Mouse (Mus musculus): ENCODE data around the gene Dennd1a. TPM values are rescaled to one million over a fixed set of nuclear protein-coding genes. Genes with fewer than 3 reads are reported as not detected.

Dennd1a gene
- polyA plus RNA-seq, 1 experiment, result 20.8 TPM

DNA sequence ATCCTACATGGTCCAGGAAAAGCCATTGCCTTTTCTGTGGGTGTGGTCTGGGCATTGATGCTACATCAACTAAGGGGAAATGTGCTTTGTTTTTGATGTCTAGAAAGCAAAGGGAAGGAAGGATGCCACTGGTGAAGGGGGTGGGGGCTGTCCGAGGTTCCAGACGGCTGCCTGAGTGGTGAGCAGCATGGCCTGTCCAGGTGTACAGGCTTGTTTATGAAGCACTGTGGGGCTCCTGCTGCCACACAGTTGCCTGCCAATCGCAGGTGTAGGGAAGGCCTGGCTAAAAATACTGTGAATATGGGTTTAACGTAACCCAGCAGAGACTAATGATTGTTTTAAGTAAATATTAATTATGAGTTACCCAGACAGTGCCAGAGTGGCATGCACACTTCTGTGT, 414.4 kb downstream of the Dennd1a start:
- 60% methylated on average over 4 of the region's 4 CpGs for WGBS
- Histone ChIP-seq H3K4me3 (replicated peaks; ENCODE audit: extremely low read depth, low read depth, low read length) (no peak overlapping the region), H3K4me1 (ENCODE audit: control insufficient read depth, insufficient read depth, low read length) (no peaks in the 10 kb centered on the region)
- DNase-seq, result no peak
- no peak for TF ChIP-seq CTCF (IDR thresholded peaks at IDR 0.05; ENCODE audit: insufficient read depth, low read length)
- no peak for TF ChIP-seq POLR2A (IDR thresholded peaks at IDR 0.05; ENCODE audit: borderline replicate concordance, extremely low read depth, low read depth, low read length)

DNA sequence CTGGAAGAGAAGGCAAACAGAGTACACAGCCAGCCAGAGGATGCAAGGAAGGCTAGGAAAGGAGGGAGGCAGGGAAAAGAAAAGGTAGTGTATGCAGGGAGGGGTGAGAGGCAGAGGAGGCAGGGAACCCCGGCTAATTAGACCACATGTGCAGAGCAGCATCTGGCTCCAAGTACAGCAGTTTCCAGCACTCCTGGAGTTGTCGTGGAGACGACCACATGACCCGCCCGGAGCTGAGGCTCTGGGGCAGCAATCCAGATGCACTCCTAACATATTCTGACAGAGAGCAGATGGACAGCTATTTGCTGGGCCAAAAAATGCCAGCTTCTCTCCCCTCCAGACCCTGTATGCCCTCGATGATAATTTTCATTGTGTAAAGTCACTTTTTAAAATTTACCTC, 417.6 kb downstream of the Dennd1a start:
- WGBS, result 67% methylated on average over 6 of the region's 6 CpGs
- no peak for DNase-seq
- H3K4me1 ChIP-seq (ENCODE audit: control insufficient read depth, insufficient read depth, low read length), result no peaks in the 10 kb centered on the region
- TF ChIP-seq POLR2A (IDR thresholded peaks at IDR 0.05; ENCODE audit: borderline replicate concordance, extremely low read depth, low read depth, low read length) (no peak), CTCF (IDR thresholded peaks at IDR 0.05; ENCODE audit: insufficient read depth, low read length) (no peak)
- H3K4me3 ChIP-seq (replicated peaks; ENCODE audit: extremely low read depth, low read depth, low read length), result no peak overlapping the region

GRCm38 (mm10) chr2:37867387-37867786, 419.8 kb downstream of the Dennd1a start:
- no peak for DNase-seq
- no peak overlapping the region for H3K4me3 ChIP-seq (replicated peaks; ENCODE audit: extremely low read depth, low read depth, low read length)
- WGBS, result 53% methylated on average over 5 of the region's 5 CpGs
- TF ChIP-seq POLR2A (IDR thresholded peaks at IDR 0.05; ENCODE audit: borderline replicate concordance, extremely low read depth, low read depth, low read length) (no peak), CTCF (IDR thresholded peaks at IDR 0.05; ENCODE audit: insufficient read depth, low read length) (no peak)
- H3K4me1 ChIP-seq (ENCODE audit: control insufficient read depth, insufficient read depth, low read length), result no peaks in the 10 kb centered on the region

DNA sequence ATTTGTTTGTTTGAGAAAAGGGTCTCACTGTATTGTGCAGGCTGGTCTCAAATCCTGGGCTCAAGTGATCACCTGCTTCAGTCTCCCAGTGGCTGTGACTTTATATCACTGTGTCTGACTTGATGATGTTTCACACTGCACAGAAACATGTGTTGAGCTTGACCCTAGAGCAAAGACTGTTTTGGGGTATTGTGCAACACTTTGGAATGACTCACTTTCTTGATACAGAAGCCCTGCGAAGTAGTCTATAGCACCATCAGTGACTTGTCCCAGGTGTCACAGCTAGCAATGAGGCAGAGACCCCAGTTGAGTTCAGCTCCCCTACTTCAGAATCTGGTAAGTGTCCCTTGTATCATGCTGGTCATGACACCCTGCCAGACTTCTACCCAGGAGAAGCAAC, 429.7 kb downstream of the Dennd1a start:
- WGBS, result 66% methylated on average over 1 of the region's 1 CpGs
- TF ChIP-seq CTCF (IDR thresholded peaks at IDR 0.05; ENCODE audit: insufficient read depth, low read length) (no peak), POLR2A (IDR thresholded peaks at IDR 0.05; ENCODE audit: borderline replicate concordance, extremely low read depth, low read depth, low read length) (no peak)
- Histone ChIP-seq H3K4me1 (ENCODE audit: control insufficient read depth, insufficient read depth, low read length) (no peaks in the 10 kb centered on the region), H3K4me3 (replicated peaks; ENCODE audit: extremely low read depth, low read depth, low read length) (no peak overlapping the region)
- DNase-seq, result no peak

- no peak for TF ChIP-seq POLR2A (IDR thresholded peaks at IDR 0.05; ENCODE audit: borderline replicate concordance, extremely low read depth, low read depth, low read length)
- TF ChIP-seq CTCF (IDR thresholded peaks at IDR 0.05; ENCODE audit: insufficient read depth, low read length), result no peak
- WGBS, result 66% methylated on average over 3 of the region's 3 CpGs
- Histone ChIP-seq H3K4me3 (replicated peaks; ENCODE audit: extremely low read depth, low read depth, low read length) (no peak overlapping the region), H3K4me1 (ENCODE audit: control insufficient read depth, insufficient read depth, low read length) (no peaks in the 10 kb centered on the region)
- DNase-seq, result no peak
Measured at GRCm38 (mm10) chr2:37856955-37857354, 430.2 kb downstream of the Dennd1a start.

GRCm38 (mm10) chr2:37855226-37855625, 432.0 kb downstream of the Dennd1a start:
- 76% methylated on average over 2 of the region's 2 CpGs for WGBS
- TF ChIP-seq CTCF (IDR thresholded peaks at IDR 0.05; ENCODE audit: insufficient read depth, low read length) (no peak), POLR2A (IDR thresholded peaks at IDR 0.05; ENCODE audit: borderline replicate concordance, extremely low read depth, low read depth, low read length) (no peak)
- H3K4me3 ChIP-seq (replicated peaks; ENCODE audit: extremely low read depth, low read depth, low read length), result no peak overlapping the region
- no peak for DNase-seq
- H3K4me1 ChIP-seq (ENCODE audit: control insufficient read depth, insufficient read depth, low read length), result no peaks in the 10 kb centered on the region

GRCm38 (mm10) chr2:37853878-37854435, 433.2 kb downstream of the Dennd1a start:
- H3K4me3 ChIP-seq (replicated peaks; ENCODE audit: extremely low read depth, low read depth, low read length), result no peak overlapping the region
- H3K4me1 ChIP-seq (ENCODE audit: control insufficient read depth, insufficient read depth, low read length), result no peaks in the 10 kb centered on the region
- WGBS, result 76% methylated on average over 1 of the region's 1 CpGs
- TF ChIP-seq CTCF (IDR thresholded peaks at IDR 0.05; ENCODE audit: insufficient read depth, low read length) (no peak), POLR2A (IDR thresholded peaks at IDR 0.05; ENCODE audit: borderline replicate concordance, extremely low read depth, low read depth, low read length) (no peak)
- DNase-seq, result no peak

GRCm38 (mm10) chr2:37850626-37851025, 436.6 kb downstream of the Dennd1a start:
- 84% methylated on average over 1 of the region's 1 CpGs for WGBS
- TF ChIP-seq CTCF (IDR thresholded peaks at IDR 0.05; ENCODE audit: insufficient read depth, low read length) (no peak), POLR2A (IDR thresholded peaks at IDR 0.05; ENCODE audit: borderline replicate concordance, extremely low read depth, low read depth, low read length) (no peak)
- DNase-seq, result no peak
- Histone ChIP-seq H3K4me1 (ENCODE audit: control insufficient read depth, insufficient read depth, low read length) (no peaks in the 10 kb centered on the region), H3K4me3 (replicated peaks; ENCODE audit: extremely low read depth, low read depth, low read length) (no peak overlapping the region)

DNA sequence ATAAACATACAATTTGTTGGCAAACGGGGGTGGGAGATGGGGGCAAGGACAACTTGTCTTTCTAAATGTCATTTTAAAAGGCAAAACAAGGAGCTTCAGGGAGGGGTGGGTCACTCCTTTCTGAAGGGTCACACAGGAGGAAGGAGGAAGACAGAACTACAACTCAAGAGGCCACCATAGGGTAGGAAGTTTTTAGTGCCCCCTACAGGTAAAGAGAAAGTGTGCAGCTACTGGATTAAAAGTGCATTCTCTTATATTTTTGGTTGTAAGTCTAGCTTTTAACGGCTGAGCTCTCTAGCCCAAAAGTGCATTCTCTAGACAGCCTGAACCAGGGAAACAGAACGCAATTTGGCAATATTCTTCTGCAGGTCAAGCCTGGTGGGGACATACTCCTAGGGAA, 437.8 kb downstream of the Dennd1a start:
- TF ChIP-seq CTCF (IDR thresholded peaks at IDR 0.05; ENCODE audit: insufficient read depth, low read length) (no peak), POLR2A (IDR thresholded peaks at IDR 0.05; ENCODE audit: borderline replicate concordance, extremely low read depth, low read depth, low read length) (no peak)
- Histone ChIP-seq H3K4me1 (ENCODE audit: control insufficient read depth, insufficient read depth, low read length) (no peaks in the 10 kb centered on the region), H3K4me3 (replicated peaks; ENCODE audit: extremely low read depth, low read depth, low read length) (no peak overlapping the region)
- WGBS, result 85% methylated on average over 3 of the region's 3 CpGs
- no peak for DNase-seq

GRCm38 (mm10) chr2:37842719-37843118, 444.5 kb downstream of the Dennd1a start:
- no peak for TF ChIP-seq POLR2A (IDR thresholded peaks at IDR 0.05; ENCODE audit: borderline replicate concordance, extremely low read depth, low read depth, low read length)
- TF ChIP-seq CTCF (IDR thresholded peaks at IDR 0.05; ENCODE audit: insufficient read depth, low read length), result no peak
- WGBS, result 49% methylated on average over 4 of the region's 4 CpGs
- no peak for DNase-seq
- no peak overlapping the region for H3K4me3 ChIP-seq (replicated peaks; ENCODE audit: extremely low read depth, low read depth, low read length)
- H3K4me1 ChIP-seq (ENCODE audit: control insufficient read depth, insufficient read depth, low read length), result no peaks in the 10 kb centered on the region
